Mouse (Mus musculus): Measurements from ENCODE around the gene P2rx3. TPM values are rescaled to one million over a fixed set of nuclear protein-coding genes. Genes with fewer than 3 reads are reported as not detected.

P2rx3 gene
- polyA plus RNA-seq, 1 experiment from 2014 or later, result 51.0 TPM

Other genes with a start within 250 kb of the P2rx3 start
- 22.8 and 23.2 TPM in 2 replicates for gene Ube2l6, start 238.6 kb downstream of the P2rx3 start, polyA plus RNA-seq (2016; fragmentation: Nextera tagmentation; extraction: Ambion mirVana)
- gene Smtnl1, start 214.8 kb downstream of the P2rx3 start, polyA plus RNA-seq (2016; fragmentation: Nextera tagmentation; extraction: Ambion mirVana), result not detected in 2 replicates
- gene Timm10, start 210.5 kb downstream of the P2rx3 start, polyA plus RNA-seq (2016; fragmentation: Nextera tagmentation; extraction: Ambion mirVana), result 37.6 and 39.4 TPM in 2 replicates
- gene Slc43a1, start 198.6 kb downstream of the P2rx3 start, polyA plus RNA-seq (2016; fragmentation: Nextera tagmentation; extraction: Ambion mirVana), result 8.4 and 10.2 TPM in 2 replicates
- 9.5 and 14.7 TPM in 2 replicates for gene Rtn4rl2, start 150.8 kb downstream of the P2rx3 start, polyA plus RNA-seq (2016; fragmentation: Nextera tagmentation; extraction: Ambion mirVana)
- 14.9 and 15.9 TPM in 2 replicates for gene Slc43a3, start 100.9 kb downstream of the P2rx3 start, polyA plus RNA-seq (2016; fragmentation: Nextera tagmentation; extraction: Ambion mirVana)
- gene Prg2, start 57.0 kb downstream of the P2rx3 start, polyA plus RNA-seq (2016; fragmentation: Nextera tagmentation; extraction: Ambion mirVana), result 0.83 and 1.3 TPM in 2 replicates
- gene Prg3, start 49.2 kb downstream of the P2rx3 start, polyA plus RNA-seq (2016; fragmentation: Nextera tagmentation; extraction: Ambion mirVana), result 0.46 TPM in 1 of 2 replicates, not detected in the other
- 237 and 239 TPM in 2 replicates for gene Ssrp1, start 228 bp downstream of the P2rx3 start, polyA plus RNA-seq (2016; fragmentation: Nextera tagmentation; extraction: Ambion mirVana)
- gene Tnks1bp1, start 10.6 kb upstream of the P2rx3 start, polyA plus RNA-seq (2016; fragmentation: Nextera tagmentation; extraction: Ambion mirVana), result 30.1 and 32.2 TPM in 2 replicates
- gene Aplnr, start 98.8 kb upstream of the P2rx3 start, polyA plus RNA-seq (2016; fragmentation: Nextera tagmentation; extraction: Ambion mirVana), result 37.8 and 42.3 TPM in 2 replicates
- 2.1 and 2.9 TPM in 2 replicates for gene Lrrc55, start 159.7 kb upstream of the P2rx3 start, polyA plus RNA-seq (2016; fragmentation: Nextera tagmentation; extraction: Ambion mirVana)

All from neural tube, embryonic 12.5 days (tissue).